Mouse (Mus musculus): ENCODE measurements around the gene Fahd1.

Gene Fahd1

DNA sequence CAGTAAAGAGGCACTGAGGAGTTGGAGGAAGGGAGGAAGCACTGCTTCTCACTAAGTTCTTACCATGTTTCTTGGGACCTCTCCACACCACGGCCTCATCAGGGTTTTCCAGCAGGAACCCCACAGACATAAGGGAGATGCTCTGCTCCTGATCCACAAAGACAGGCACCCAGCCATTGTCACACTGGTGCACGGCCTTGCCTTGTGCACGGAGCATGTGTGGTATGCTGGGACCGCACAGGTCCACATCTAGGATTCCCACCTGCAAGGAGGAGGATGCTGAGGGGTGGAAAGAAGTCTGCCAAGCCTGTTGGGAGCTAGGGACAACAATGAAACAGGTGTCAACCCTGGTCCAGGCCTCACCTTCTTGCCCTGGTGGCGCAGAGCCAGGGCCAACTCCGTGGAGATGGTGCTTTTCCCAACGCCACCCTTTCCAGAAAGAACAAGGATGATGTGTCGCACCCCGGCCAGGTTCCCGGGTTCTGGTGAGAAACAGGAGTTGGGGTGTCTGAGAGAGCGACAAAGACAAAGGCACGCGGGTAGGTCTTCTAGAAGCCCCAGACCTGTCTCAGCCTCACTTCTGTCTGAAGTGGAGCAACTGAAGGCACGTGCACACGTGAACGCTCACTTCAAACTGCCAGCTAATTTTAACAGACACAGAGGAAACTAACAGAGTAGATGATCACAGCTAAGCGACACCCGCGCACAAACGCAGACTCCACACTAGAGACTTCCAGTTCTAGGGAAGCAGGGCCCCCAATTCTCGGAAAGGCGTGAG is 35.4 kb upstream of the Fahd1 start:
- peak in 1 of 2 experiments; percentile 61 for DNase-seq (ENCODE audit: inconsistent age in 2 of 2, low spot score in 1 of 2)

DNA sequence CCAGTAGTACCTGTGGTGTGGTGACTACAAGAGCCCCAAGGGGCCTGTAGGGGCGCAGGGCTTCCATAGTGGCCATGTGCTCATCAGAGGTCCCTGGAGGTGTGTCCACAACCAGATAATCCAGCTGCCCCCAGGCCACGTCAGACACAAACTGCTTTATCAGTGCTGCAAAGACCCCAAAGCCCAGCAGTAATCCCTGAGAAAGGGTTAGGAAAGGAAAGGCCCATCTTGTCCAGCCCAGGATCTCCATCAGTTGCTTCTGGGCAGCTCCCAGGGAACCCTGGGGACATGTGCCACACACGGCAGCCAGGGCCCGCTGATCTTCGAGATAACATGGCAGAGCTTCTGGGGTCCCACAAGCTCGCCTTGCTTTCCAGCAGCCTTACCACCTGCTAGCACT is 34.2 kb upstream of the Fahd1 start:
- DNase-seq (ENCODE audit: inconsistent age in 2 of 2, low spot score in 1 of 2): peak in 1 of 2 experiments; percentile 33

DNA sequence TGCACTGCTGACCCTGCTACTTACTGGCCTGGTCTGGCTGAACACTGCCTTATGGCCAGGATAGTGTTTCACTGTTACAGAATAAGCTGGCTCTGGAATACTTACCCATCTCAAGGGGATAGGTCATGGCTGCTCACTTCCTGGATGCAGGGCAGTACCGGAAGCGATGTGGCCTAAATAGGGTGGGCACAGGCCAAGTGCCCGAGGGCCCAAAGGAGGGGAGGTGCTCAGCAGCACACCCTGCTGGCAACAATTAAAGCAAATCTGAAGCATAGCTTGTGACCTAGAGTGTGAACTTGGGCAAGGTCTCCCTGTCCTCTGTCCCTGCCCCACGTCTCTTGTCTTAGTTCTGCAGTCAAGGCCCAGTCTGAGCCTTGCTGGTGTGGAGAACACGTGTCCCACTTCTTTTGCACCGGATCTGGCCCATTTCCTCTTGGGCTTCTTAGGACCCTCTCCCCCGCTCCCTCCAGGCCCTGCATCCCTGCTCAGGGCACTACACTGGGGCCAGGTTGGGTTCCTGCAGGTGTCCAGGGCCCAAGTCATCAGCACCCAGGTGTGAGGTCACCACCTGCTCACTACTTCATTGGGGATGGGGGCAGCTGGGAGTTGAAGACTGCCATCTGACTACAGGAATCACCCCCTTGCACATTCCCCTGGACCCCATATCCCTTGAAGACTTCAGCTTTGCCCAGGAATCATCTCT is 31.7 kb upstream of the Fahd1 start:
- peak in 1 of 2 experiments; percentile 70 for DNase-seq (ENCODE audit: inconsistent age in 2 of 2, low spot score in 1 of 2)

GRCm38 (mm10) chr17:24878531-24878930 is 28.4 kb upstream of the Fahd1 start:
- DNase-seq (ENCODE audit: inconsistent age in 2 of 2, low spot score in 1 of 2): peak in 1 of 2 experiments; percentile 32

DNA sequence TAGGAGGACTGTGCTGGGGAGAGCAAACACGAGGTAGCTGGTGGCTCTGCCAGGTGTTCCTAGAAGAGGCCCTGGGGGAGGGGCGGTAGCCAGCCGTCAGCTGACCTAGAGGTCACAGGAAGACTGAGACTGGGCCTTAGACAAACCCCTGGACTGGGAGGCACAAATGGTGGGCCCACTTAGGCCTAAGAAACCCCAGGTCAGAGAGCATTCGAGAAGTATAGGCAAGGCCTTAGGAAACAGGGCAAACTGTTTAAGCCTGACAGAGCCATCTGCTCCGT is 27.9 kb upstream of the Fahd1 start:
- DNase-seq (ENCODE audit: inconsistent age in 2 of 2, low spot score in 1 of 2): no peak

DNA sequence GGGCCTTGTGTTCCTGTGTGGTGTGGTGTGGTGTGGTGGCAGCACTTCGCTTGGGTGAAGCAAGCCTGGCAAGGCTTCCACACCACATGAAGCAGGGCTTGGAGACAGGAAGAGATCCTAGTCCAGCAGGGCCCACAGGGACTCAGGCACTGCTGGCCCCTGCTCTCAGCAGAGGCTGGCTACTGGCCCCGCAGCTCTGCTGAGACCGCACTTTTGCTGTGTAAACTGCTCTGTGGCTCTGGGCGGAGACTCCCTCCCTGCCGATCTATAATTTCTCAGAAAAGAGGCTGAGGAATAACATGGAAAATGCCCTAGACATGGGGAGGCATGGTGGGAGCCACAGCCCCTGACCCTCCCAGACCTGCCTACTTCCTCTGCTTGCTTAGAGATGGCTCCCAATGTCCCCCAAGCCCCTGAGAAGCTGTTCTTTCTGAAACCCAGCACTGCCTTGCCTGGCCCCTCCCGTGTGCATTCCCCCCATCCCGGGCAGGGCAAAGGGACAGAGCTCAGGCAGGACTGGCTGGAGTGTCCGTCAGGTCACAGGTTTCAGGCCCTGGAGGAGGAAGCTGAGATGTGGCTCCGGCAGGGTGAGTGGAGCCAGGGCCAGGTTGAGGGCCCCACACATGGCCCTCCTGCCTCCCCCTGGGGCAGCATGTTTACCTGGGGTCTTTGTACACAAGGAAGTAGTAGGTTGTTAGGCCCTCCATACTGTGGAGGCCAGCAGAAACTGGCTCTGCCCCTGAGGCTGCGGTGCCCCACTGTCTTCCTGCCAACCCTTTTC is 27.4 kb upstream of the Fahd1 start:
- DNase-seq (ENCODE audit: inconsistent age in 2 of 2, low spot score in 1 of 2): peak in 1 of 2 experiments; percentile 51

DNA sequence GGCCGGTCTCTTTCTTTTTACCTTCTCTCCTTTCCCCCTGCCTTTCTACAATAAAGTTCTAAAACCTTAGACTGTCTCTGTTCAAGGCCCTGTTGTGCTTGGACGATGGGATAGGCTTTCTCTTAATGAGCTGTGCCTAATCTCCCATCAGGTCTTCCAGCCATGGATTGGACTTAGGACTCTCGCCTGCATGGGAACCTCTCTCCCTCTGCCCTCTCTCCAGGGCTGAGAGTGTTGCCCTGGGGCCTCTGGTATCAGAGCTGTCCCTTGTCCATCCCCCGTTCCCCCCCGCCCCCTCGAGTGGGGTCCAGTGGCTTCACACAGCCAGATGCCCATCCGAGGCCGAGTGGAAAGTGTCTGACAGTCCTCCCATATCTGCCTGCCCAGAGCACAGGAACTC is 24.8 kb upstream of the Fahd1 start:
- no peak for DNase-seq (ENCODE audit: inconsistent age in 2 of 2, low spot score in 1 of 2)

GRCm38 (mm10) chr17:24874405-24874745 is 24.2 kb upstream of the Fahd1 start:
- no peak for DNase-seq (ENCODE audit: inconsistent age in 2 of 2, low spot score in 1 of 2)

DNA sequence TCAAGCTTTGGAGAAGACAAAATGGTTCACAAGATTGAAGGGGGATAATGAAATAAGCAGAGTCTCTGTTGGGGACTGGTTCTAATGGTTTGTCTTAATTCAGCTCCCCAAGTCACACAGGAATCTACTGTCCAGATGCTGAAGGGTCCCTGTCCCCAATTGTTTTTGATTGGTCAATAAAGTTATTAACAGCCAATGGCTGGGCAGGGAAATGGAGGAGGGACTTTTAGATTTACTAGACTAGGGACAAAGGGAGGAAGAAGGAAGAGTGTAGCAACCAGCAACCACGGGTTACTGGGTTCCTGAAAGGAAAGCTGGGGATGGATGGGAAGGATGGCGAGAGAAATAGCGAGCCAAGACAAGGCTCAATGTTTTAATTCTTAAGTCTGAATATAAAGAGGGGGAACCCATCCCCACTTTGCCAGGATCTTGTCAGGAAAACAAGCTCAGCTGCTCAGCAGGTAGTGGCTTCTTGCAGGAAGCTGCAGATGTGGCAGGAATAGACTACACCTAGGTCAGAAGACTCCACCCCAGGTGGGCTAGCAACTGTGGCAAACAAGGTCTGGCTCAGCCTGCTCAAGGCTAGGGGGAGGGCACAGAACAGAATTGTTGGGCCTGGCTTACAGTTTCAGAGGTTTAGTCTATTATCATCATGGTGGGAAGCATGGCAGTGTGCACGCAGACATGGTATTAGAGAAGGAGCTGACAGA is 23.7 kb upstream of the Fahd1 start:
- peak in 1 of 2 experiments; percentile 13 for DNase-seq (ENCODE audit: inconsistent age in 2 of 2, low spot score in 1 of 2)

- no peak for DNase-seq (ENCODE audit: inconsistent age in 2 of 2, low spot score in 1 of 2)
These were observed 17.8 kb upstream of the Fahd1 start for GRCm38 (mm10) chr17:24867914-24868313.

- no peak for DNase-seq (ENCODE audit: inconsistent age in 2 of 2, low spot score in 1 of 2)
These were observed 15.6 kb upstream of the Fahd1 start, which contains the start of gene Igfals for GRCm38 (mm10) chr17:24865776-24866175. Gene Igfals (plus strand): TSS chr17:24865997.

- no peak for DNase-seq (ENCODE audit: inconsistent age in 2 of 2, low spot score in 1 of 2)
These were observed 11.6 kb upstream of the Fahd1 start for GRCm38 (mm10) chr17:24861785-24862184.

DNA sequence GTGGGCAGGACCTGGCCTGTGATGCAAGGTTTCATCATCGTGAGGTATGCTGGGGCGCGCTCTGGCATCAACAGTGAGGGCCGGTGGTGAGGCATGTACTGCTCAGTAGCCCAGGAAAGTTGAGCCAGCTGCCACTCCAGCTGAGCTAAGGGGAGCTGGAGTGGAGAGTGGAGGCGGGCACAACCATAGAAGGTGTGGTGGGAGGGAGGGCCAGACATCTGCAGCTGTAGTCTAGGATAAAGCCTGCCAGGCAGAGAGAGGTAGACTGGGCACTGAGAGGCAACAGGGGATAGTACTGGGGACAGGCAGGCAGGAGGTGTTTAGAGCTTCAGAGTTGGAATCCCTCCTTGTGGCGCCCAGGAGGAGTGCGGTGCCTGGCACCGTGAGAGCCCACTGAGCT is 9.9 kb upstream of the Fahd1 start:
- DNase-seq (ENCODE audit: inconsistent age in 2 of 2, low spot score in 1 of 2): no peak

DNA sequence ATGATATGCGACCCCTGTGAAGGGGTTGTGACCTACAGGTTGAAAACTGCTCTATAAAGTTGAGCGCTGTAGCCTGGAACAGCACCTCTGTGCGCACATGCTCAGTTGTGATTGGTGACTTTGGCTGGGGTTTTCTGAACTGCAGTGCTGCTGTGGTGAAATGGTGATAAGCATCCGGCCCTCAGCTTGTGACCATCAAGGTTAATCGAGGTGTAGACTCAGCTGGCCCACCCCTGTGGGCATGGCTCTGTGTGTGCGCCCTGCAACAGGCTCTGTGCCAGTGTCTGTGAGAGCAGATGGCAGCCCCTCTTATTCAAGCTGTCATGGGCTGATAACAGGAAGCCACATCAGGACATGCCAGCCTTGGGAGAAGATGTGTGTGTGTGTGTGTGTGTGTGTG is 8.8 kb upstream of the Fahd1 start:
- no peak for DNase-seq (ENCODE audit: inconsistent age in 2 of 2, low spot score in 1 of 2)

DNA sequence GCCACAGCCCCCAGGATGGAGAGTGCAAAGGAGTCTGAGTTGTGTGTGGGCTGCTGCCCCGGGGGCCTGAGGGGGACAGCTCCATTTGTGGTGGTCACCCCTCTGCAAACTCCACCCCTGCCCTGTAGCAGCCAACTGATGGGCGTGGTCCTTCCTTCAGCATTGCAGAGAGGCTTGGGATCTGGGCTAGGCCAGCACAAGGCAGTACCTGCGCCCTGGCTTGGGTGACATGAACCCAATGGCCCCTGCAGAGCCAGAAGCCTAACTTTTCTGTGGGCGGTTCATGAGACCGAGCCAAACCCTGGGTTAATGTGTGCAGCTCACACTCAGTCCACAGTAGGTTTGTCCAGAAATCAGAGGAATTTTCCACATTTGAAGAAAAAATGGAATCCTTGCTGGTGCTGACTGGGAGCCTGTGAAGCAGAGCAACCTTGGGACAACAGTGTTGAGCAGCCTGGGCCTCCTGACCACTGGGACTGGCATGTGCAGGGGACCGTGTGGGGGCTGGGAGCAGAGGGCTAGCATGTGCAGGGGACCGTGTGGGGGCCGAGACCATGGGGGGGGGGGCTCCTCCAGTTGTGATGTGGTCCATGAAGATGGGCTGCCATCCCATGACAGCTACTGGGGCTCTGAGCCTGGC is 7.8 kb upstream of the Fahd1 start:
- DNase-seq (ENCODE audit: inconsistent age in 2 of 2, low spot score in 1 of 2): no peak

- no peak for DNase-seq (ENCODE audit: inconsistent age in 2 of 2, low spot score in 1 of 2)
These were observed 6.4 kb upstream of the Fahd1 start for GRCm38 (mm10) chr17:24856589-24856988.

- DNase-seq (ENCODE audit: inconsistent age in 2 of 2, low spot score in 1 of 2): peak; percentile 39 to 63
These were observed 5.8 kb upstream of the Fahd1 start for GRCm38 (mm10) chr17:24855838-24856464.

DNA sequence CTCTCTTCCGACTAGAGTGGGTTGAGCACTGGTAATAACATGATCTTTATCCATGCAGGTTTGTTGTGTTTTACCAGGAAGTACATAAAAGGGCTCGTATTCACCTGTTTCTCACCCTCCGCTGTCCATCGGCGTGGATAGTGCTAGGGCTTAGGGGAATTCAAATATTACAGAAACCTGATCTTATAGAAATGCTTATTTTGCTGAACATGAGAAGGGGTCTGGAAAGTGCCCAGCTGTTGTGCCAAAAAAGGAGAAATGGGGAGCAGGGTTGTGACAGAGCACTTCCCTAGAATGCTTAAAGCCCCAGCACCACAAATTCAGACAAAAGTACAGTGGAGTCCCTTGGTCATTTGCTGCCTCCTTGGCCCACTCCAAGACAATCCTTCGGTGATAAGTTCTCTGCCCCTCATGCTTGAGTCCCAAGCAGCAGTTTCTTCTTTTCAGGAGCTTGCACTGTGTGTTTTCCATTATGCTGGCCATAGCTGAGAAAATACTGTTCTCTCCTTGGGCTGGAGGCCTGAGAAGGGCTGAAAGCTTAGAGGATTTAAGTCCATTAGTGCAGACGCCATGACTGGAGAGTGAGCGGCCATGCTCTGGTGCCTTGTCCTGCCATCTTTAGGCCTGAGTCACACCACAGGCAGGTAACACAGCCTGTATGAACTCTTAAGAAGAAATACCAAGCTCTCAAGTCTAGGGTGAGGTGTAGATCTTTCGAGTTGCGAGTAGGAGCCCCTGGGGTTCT is 1.4 kb upstream of the Fahd1 start:
- DNase-seq (ENCODE audit: inconsistent age in 2 of 2, low spot score in 1 of 2): no peak

- no peak for DNase-seq (ENCODE audit: inconsistent age in 2 of 2, low spot score in 1 of 2)
These were observed 586 bp upstream of the Fahd1 start for GRCm38 (mm10) chr17:24850773-24851127.

DNA sequence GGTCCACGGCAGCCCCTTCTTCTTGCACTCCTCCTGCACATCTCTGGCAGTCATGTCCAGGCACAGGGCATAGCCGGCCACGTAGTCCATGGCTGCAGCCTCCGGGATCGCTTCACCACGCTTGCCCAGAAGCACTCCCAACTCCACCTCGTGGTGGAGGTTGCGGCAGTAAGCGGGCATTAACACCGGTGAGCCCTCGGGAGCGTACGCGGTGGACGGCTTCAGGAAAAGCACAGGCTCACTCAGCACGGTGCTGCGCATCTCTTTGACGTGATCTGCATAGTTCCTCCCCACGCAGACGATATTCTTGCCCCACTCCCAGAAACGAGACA is 465 bp downstream of the Fahd1 start:
- DNase-seq (ENCODE audit: inconsistent age in 2 of 2, low spot score in 1 of 2): no peak

Measured in adrenal gland, adult (tissue).